Mouse (Mus musculus) cerebellum, adult 2 months (tissue): Measurements from ENCODE around the gene Sec22a. TPM values are rescaled to one million over a fixed set of nuclear protein-coding genes. Genes with fewer than 3 reads are reported as not detected.

Experiments
- DNase-seq, 2 experiments: peaks; one replicate each; pipeline ENCODE4 v3.0.0; 2021
- H3K27ac ChIP-seq: fragments of 200-500 bp; 2 replicates; pipeline ENCODE4 v1.5.1; 2012; ENCODE audit warnings: low read length, control low read depth, inconsistent platforms; ENCODE audit not compliant: insufficient read depth
- H3K27me3 ChIP-seq: fragments of 200-500 bp; 2 replicates; pipeline ENCODE4 v1.6.1; 2012; ENCODE audit warnings: inconsistent platforms, mild to moderate bottlenecking, low read length, moderate library complexity; ENCODE audit not compliant: control insufficient read depth, insufficient read depth
- H3K4me1 ChIP-seq: fragments of 200-500 bp; 2 replicates; pipeline ENCODE4 v1.6.1; 2011; ENCODE audit warnings: low read length; ENCODE audit not compliant: control insufficient read depth, insufficient read depth
- H3K4me3 ChIP-seq: fragments of 200-500 bp; replicated peaks from 2 replicates; pipeline ENCODE3; 2011; ENCODE audit warnings: mild to moderate bottlenecking, low read depth, low read length, control low read depth; ENCODE audit not compliant: insufficient read depth
- CTCF ChIP-seq: fragments of 200-500 bp; IDR thresholded peaks from 2 replicates; pipeline ENCODE4 v1.5.1; 2011; ENCODE audit warnings: low read depth, mild to moderate bottlenecking, control low read depth, low read length, moderate library complexity, borderline replicate concordance; ENCODE audit not compliant: insufficient read depth
- POLR2A ChIP-seq: fragments of 200-500 bp; IDR thresholded peaks from 2 replicates; pipeline ENCODE4 v1.6.1; 2011; ENCODE audit warnings: low read length, control low read depth, borderline replicate concordance; ENCODE audit not compliant: insufficient read depth
- WGBS: fragments of 180-500 bp; shearing (Covaris S2); methylation state at CpG from one replicate; pipeline ENCODE4 v1.1.7; 2018; 5-methylcytosine and 5-hydroxymethylcytosine counted together
- polyA plus RNA-seq: library from polyadenylated mRNA; depleted of rRNA; stranded (reverse); fragments of >200 nt; gene quantifications from 2 replicates; pipeline ENCODE4 v1.2.3, GENCODE M21; 2012

Gene Sec22a
- polyA plus RNA-seq, 1 experiment: 22.4 TPM

DNA sequence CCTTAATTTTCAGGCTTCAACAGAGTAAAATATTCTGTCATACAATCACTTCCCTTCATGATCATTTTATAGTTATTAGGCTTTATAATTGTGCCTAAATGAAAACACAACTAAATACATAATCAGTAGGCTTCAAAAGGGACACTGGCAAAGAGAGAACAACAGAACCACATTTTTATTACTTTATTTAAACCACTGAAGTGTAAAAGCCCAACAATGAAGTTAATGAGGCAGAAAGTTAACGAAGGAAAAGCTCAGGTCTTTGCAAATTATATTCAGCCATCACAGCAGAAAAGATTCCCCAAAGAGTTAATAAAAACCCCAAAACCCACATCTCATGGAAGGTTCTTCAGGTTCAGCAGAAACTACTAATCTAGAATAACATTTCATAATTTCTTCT, 33.3 kb downstream of the Sec22a start:
- H3K4me1 ChIP-seq: no peaks in the 10 kb centered on the region
- no peak overlapping the region for H3K27ac ChIP-seq
- no peaks in the 10 kb centered on the region for H3K27me3 ChIP-seq
- WGBS: 36% methylated on average over 1 of the region's 1 CpGs
- TF ChIP-seq CTCF (no peak), POLR2A (no peak)
- H3K4me3 ChIP-seq: no peak overlapping the region
- DNase-seq: no peak

DNA sequence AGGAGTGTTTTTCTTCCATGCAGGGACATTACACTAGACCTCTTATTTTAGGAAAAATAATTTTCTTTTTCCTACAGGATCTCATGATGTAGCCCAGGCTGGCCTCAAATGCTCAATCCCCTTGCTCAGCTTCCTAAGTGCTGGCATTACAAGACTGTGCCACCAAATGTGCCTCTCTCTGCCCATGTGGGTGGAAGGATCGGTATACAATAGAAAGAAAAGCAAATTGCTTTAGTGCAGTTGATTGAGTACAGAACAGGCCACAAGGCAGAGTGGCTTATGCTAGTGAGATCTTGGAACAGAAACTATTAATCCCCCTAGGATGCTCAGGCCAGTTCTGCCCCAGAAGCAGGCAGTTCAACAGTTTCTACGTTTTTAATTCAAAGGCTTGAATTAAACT, 43.9 kb downstream of the Sec22a start:
- no peak for TF ChIP-seq CTCF
- no peak for TF ChIP-seq POLR2A

DNA sequence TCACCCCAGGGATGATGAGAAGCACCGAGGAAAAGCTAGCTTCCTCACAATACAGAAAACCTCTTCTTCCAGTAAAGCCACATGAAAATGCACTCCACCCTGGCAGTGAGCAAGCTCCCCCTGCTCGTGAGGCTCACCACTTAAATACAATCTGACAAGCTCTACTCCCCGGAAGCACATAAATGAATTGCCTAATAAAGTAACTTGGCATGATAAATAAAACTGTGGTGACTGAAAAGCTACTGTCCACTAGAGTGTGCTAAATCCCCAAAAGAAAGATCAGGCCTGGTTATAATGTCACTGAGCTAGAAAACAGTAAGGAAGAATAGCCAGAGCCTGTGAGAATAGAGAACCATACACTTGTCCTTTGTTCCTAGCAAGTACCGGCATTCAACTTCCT, 44.4 kb downstream of the Sec22a start:
- WGBS: 17% methylated on average over 4 of the region's 4 CpGs
- peak in 1 of 2 experiments; percentile 48 for DNase-seq
- Histone ChIP-seq H3K27me3 (no peaks in the 10 kb centered on the region), H3K4me3 (no peak overlapping the region), H3K27ac (no peak overlapping the region), H3K4me1 (no peaks in the 10 kb centered on the region)
- TF ChIP-seq CTCF (peak; percentile 58; the same call in 1 of the 2 replicates), POLR2A (no peak)

More for the DNA sequence above, 43.9 kb downstream of the Sec22a start:
- Histone ChIP-seq H3K4me3 (no peak overlapping the region), H3K4me1 (no peaks in the 10 kb centered on the region), H3K27ac (no peak overlapping the region), H3K27me3 (no peaks in the 10 kb centered on the region)
- 84% methylated on average over 2 of the region's 2 CpGs for whole genome bisulfite sequencing
- no peak for DNase-seq

DNA sequence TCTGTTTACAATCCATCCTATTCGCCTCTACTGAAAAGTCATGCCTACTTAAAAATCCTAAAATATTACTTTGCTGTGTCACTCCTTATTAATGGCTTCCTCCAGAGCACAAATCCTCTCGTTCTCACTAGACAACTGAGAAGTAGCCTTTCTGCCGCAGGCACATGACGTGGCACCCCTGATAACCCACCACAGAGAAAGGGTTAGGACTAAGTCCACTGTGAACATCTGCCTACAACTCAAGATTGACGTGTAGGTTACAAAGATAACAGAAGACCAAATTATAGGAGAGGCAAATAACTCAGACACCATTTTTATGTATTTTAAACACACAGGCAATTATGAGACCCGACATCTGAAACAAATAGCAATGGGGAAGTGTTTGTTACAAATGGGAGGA, 45.3 kb downstream of the Sec22a start:
- 83% methylated on average over 6 of the region's 6 CpGs for WGBS
- no peak for TF ChIP-seq POLR2A
- TF ChIP-seq CTCF: no peak
- Histone ChIP-seq H3K27me3 (no peaks in the 10 kb centered on the region), H3K27ac (no peak overlapping the region), H3K4me3 (no peak overlapping the region), H3K4me1 (no peaks in the 10 kb centered on the region)
- no peak for DNase-seq

DNA sequence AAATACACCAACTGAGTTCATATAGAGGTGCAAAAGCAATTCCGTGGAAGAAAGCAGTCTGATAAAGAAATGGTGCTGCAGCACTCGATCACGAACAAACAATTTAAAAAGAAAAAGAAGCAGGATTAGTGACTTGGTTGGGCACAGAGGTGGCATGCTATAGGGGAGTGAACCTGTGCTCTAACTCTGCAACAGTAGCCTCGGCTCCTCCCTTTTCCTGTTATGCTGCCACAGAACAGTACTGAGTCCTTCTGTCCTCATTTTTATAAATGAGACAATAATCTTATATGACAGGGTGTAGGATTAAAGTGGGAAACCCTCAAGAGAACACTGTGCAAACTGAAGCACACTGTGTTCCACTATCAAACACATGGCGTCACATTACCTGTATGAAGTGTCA, 46.3 kb downstream of the Sec22a start:
- no peak for DNase-seq
- Histone ChIP-seq H3K27ac (no peak overlapping the region), H3K4me3 (no peak overlapping the region), H3K4me1 (no peaks in the 10 kb centered on the region), H3K27me3 (no peaks in the 10 kb centered on the region)
- TF ChIP-seq CTCF: no peak
- no peak for TF ChIP-seq POLR2A
- WGBS: 93% methylated on average over 5 of the region's 5 CpGs

DNA sequence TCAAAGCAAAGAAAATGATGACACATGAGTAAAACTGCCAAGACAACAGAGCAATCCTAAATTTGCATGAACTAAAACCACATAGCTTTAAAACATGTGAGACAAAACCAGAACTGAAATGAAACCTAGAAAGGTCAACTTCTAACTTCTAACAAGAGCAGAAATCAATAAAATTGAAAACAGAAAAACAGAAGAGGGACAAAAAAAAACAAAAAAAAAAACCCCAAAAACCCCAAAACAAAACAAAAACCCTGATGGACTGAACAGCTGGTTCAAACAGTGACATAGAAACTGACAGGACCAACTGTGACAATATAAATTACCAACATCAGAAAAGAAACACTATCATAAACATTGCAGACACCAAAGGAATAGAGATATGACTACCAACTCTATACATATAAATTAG, 46.9 kb downstream of the Sec22a start:
- Histone ChIP-seq H3K4me3 (no peak overlapping the region), H3K27ac (no peak overlapping the region), H3K4me1 (no peaks in the 10 kb centered on the region), H3K27me3 (no peaks in the 10 kb centered on the region)
- no peak for DNase-seq
- TF ChIP-seq CTCF: no peak
- no peak for TF ChIP-seq POLR2A

DNA sequence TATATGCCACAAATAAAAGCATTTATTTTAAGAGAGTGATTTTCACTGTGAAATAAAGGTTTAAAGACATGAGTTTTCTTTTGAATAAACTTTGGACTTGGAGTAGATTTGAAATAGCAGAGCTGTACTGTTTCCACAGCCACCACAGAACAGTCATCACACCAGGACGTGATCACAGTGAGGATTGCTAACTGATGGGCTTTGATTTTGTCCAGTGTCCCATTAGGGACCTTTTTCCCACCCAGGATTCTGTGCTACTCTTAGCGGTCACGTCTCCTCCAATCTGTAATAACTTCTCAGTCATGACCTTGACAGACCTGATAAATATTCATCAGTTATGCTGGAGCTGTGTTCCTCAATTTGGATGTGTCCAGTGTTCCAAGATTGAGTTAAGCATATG, 48.2 kb downstream of the Sec22a start:
- Histone ChIP-seq H3K4me1 (no peaks in the 10 kb centered on the region), H3K27me3 (no peaks in the 10 kb centered on the region), H3K4me3 (no peak overlapping the region), H3K27ac (no peak overlapping the region)
- no peak for TF ChIP-seq CTCF
- no peak for TF ChIP-seq POLR2A
- DNase-seq: no peak
- WGBS: 43% methylated on average over 3 of the region's 3 CpGs

DNA sequence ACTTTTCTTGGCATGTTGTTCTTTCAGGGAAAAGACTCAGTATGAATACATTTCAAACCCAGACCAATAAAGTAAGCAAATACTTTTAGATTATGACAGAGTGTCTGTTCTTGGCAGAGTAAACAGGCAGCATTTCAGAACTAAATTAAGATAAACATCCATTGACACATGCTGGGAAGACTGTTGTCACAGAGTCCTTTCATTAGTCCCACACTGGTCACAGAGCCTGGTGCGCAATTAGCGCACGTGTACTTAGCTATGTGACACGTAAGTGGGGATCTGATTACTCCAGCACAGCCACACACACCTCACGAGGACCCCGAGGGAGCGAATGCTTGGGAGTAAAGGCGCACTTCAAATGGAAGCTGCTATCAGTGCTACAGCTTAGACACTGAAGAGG, 52.1 kb downstream of the Sec22a start:
- DNase-seq: no peak
- no peaks in the 10 kb centered on the region for H3K4me1 ChIP-seq
- H3K4me3 ChIP-seq: no peak overlapping the region
- TF ChIP-seq CTCF: no peak
- TF ChIP-seq POLR2A: no peak
- H3K27ac ChIP-seq: no peak overlapping the region
- WGBS: 73% methylated on average over 8 of the region's 8 CpGs
- H3K27me3 ChIP-seq: no peaks in the 10 kb centered on the region
